Mouse (Mus musculus): ENCODE results near the gene Rnf224.

DNA sequence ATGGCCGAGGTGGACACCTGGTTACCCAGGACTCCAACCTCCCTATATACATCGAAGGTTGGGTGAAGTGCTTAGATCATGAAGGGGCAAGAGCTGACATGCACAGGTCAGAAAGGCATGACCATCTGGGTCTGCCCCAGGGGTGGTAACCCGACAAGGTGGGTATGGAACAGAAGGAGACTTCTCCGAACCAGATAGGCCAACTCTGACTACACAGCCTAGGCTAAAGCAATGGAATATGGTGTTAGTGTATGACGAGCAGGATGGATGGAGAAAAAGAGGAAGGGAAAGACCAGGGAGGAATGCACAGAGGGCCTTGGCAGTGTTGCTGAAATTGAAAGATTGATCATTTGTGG lies 50.0 kb downstream of the Rnf224 start:
- TF ChIP-seq CTCF (IDR thresholded peaks at IDR 0.05; ENCODE audit: low read depth) (no peak), EP300 (optimal IDR thresholded peaks at IDR 0.05) (no peak)

Data from stomach, postnatal 0 days (tissue).